ENCODE assay signal across 24 mouse cellular contexts in genomic region chr8:114929597-114929996, GRCm38 (mm10).
DNase-seq lines count a peak whose midpoint lies in the region; ATAC-seq and TF ChIP-seq lines count a peak whose summit lies in the region.
"Had no signal": no experiment of that assay in that cellular context is flagged by ENCODE, and none has a peak within 500 bp of the region (broad histone marks: within the 10 kb centered on the region; RNA-seq: fewer than 3 reads in every experiment).

No protein-coding gene starts in this region.

- no peaks in the 10 kb centered on the region for H3K27me3 ChIP-seq in lung, embryonic 16.5 days (ENCODE audit: control insufficient read depth, insufficient read depth, low read depth, low read length)
- H3K27me3 ChIP-seq in intestine, embryonic 15.5 days (replicated peaks), result no peaks in the 10 kb centered on the region
- no peaks in the 10 kb centered on the region for H3K27me3 ChIP-seq in small intestine, adult 2 months (ENCODE audit: control insufficient read depth, insufficient read depth, low read length)
- peaks cover 4% of the 10 kb centered on the region; the same call in 1 of the 2 replicates for H3K27me3 ChIP-seq in heart, embryonic 12.5 days (replicated peaks)
- H3K27me3 ChIP-seq in midbrain, embryonic 16.5 days (ENCODE audit: control insufficient read depth, insufficient read depth, low read depth, low read length), result peaks cover 18% of the 10 kb centered on the region

- no peak for DNase-seq in lung, postnatal 36 days
- DNase-seq: adrenal gland, adult 8-10 months; adrenal gland, postnatal 36 days; cerebellum, adult 18-20 months; cerebellum, adult 9-11 months; cerebellum, postnatal 25 days; gastrocnemius, postnatal 10 days; gastrocnemius, postnatal 36 days; heart, adult 2 months had no signal

- TF ChIP-seq POLR2A in small intestine, adult 2 months (IDR thresholded peaks at IDR 0.05; ENCODE audit: low read depth, low read length), result no peak

- H3K9ac ChIP-seq in lung, embryonic 16.5 days (ENCODE audit: low read length), result no peak overlapping the region
- no peak overlapping the region for H3K9ac ChIP-seq in intestine, embryonic 15.5 days
- no peak overlapping the region for H3K9ac ChIP-seq in heart, embryonic 12.5 days
- no peak overlapping the region for H3K9ac ChIP-seq in midbrain, embryonic 16.5 days (ENCODE audit: low read depth, low read length)
- H3K9ac ChIP-seq: embryonic facial prominence, embryonic 13.5 days; forebrain, embryonic 12.5 days; forebrain, embryonic 15.5 days; hindbrain, embryonic 13.5 days had no signal

- no peak overlapping the region for H3K27ac ChIP-seq in lung, embryonic 16.5 days (ENCODE audit: low read length)
- no peak overlapping the region for H3K27ac ChIP-seq in intestine, embryonic 15.5 days
- H3K27ac ChIP-seq in small intestine, adult 2 months (ENCODE audit: insufficient read depth, low read depth, low read length), result peak overlapping the region; percentile 52; the same call in 1 of the 2 replicates
- no peak overlapping the region for H3K27ac ChIP-seq in heart, embryonic 12.5 days (ENCODE audit: poor library complexity, severe bottlenecking)
- H3K27ac ChIP-seq in midbrain, embryonic 16.5 days (ENCODE audit: low read length), result no peak overlapping the region
- H3K27ac ChIP-seq: embryonic facial prominence, embryonic 13.5 days; forebrain, embryonic 12.5 days; forebrain, embryonic 15.5 days; heart, adult 2 months; hindbrain, embryonic 13.5 days had no signal

- H3K4me1 ChIP-seq in lung, embryonic 16.5 days (replicated peaks; ENCODE audit: control insufficient read depth, insufficient read depth, low read length), result peaks cover 12% of the 10 kb centered on the region
- H3K4me1 ChIP-seq in intestine, embryonic 15.5 days (replicated peaks), result peaks cover 16% of the 10 kb centered on the region; the same call in 1 of the 2 replicates
- H3K4me1 ChIP-seq in small intestine, adult 2 months (ENCODE audit: control insufficient read depth, insufficient read depth, insufficient read length, low read length), result peaks cover 17% of the 10 kb centered on the region; the same call in 1 of the 2 replicates
- peaks cover 13% of the 10 kb centered on the region for H3K4me1 ChIP-seq in heart, embryonic 12.5 days (replicated peaks)
- H3K4me1 ChIP-seq in midbrain, embryonic 16.5 days (ENCODE audit: control insufficient read depth, insufficient read depth, low read length), result peaks cover 5% of the 10 kb centered on the region; the same call in 1 of the 2 replicates

- no peaks in the 10 kb centered on the region for H3K36me3 ChIP-seq in lung, embryonic 16.5 days (ENCODE audit: control insufficient read depth, insufficient read depth, low read length)
- H3K36me3 ChIP-seq in intestine, embryonic 15.5 days, result no peaks in the 10 kb centered on the region
- H3K36me3 ChIP-seq in small intestine, adult 2 months (ENCODE audit: control insufficient read depth, insufficient read depth, low read length), result no peaks in the 10 kb centered on the region
- no peaks in the 10 kb centered on the region for H3K36me3 ChIP-seq in heart, embryonic 12.5 days
- H3K36me3 ChIP-seq in midbrain, embryonic 16.5 days (ENCODE audit: control insufficient read depth, insufficient read depth, low read length), result no peaks in the 10 kb centered on the region
- H3K36me3 ChIP-seq: embryonic facial prominence, embryonic 13.5 days; forebrain, embryonic 12.5 days; forebrain, embryonic 15.5 days; heart, embryonic 10.5 days; hindbrain, embryonic 10.5 days; hindbrain, embryonic 13.5 days had no signal

- TF ChIP-seq CTCF in small intestine, adult 2 months (IDR thresholded peaks at IDR 0.05; ENCODE audit: extremely low read depth, insufficient read length, insufficient replicate concordance, low read depth, low read length), result no peak

- no peak overlapping the region for H3K4me2 ChIP-seq in lung, embryonic 16.5 days (ENCODE audit: low read depth, low read length)
- no peak overlapping the region for H3K4me2 ChIP-seq in intestine, embryonic 15.5 days (replicated peaks)
- H3K4me2 ChIP-seq in heart, embryonic 12.5 days, result no peak overlapping the region
- H3K4me2 ChIP-seq in midbrain, embryonic 16.5 days (ENCODE audit: low read length), result no peak overlapping the region
- H3K4me2 ChIP-seq: embryonic facial prominence, embryonic 13.5 days; forebrain, embryonic 12.5 days; forebrain, embryonic 15.5 days; hindbrain, embryonic 13.5 days had no signal

- no peak overlapping the region for H3K4me3 ChIP-seq in lung, embryonic 16.5 days (ENCODE audit: low read length)
- H3K4me3 ChIP-seq in intestine, embryonic 15.5 days (replicated peaks), result no peak overlapping the region
- H3K4me3 ChIP-seq in small intestine, adult 2 months (ENCODE audit: low read depth, low read length), result no peak overlapping the region
- H3K4me3 ChIP-seq in heart, embryonic 12.5 days, result no peak overlapping the region
- H3K4me3 ChIP-seq in midbrain, embryonic 16.5 days (ENCODE audit: low read depth, low read length), result no peak overlapping the region
- H3K4me3 ChIP-seq: embryonic facial prominence, embryonic 13.5 days; erythroblast, embryonic 14.5 days; forebrain, embryonic 12.5 days; forebrain, embryonic 15.5 days; heart, adult 2 months; heart, embryonic 10.5 days; hindbrain, embryonic 10.5 days; hindbrain, embryonic 13.5 days had no signal

- WGBS in lung, embryonic 16.5 days, result 83% methylated on average over 4 of the region's 4 CpGs
- WGBS in intestine, embryonic 15.5 days, result 68% methylated on average over 4 of the region's 4 CpGs
- WGBS in small intestine, adult 2 months, result 25% methylated on average over 4 of the region's 4 CpGs
- 71% methylated on average over 4 of the region's 4 CpGs for WGBS in heart, embryonic 12.5 days
- 97% methylated on average over 4 of the region's 4 CpGs for WGBS in midbrain, embryonic 16.5 days

- H3K9me3 ChIP-seq in lung, embryonic 16.5 days (ENCODE audit: control insufficient read depth, low read length), result 0 out of 2 replicates have a peak, but pooled peaks cover 3% of the 10 kb centered on the region
- no peaks in the 10 kb centered on the region for H3K9me3 ChIP-seq in intestine, embryonic 15.5 days
- no peaks in the 10 kb centered on the region for H3K9me3 ChIP-seq in heart, embryonic 12.5 days (replicated peaks)
- H3K9me3 ChIP-seq in midbrain, embryonic 16.5 days (replicated peaks; ENCODE audit: control insufficient read depth, low read length, poor library complexity, severe bottlenecking), result no peaks in the 10 kb centered on the region
- H3K9me3 ChIP-seq: embryonic facial prominence, embryonic 13.5 days; forebrain, embryonic 12.5 days; forebrain, embryonic 15.5 days; heart, embryonic 10.5 days; hindbrain, embryonic 10.5 days; hindbrain, embryonic 13.5 days had no signal

- peak; percentile 2; the same call in 1 of the 2 replicates for ATAC-seq in lung, embryonic 16.5 days (ENCODE audit: low read depth)
- peak; percentile 52 for ATAC-seq in intestine, embryonic 15.5 days
- ATAC-seq in heart, embryonic 12.5 days (ENCODE audit: insufficient number of reproducible peaks, low FRiP score), result no peak
- ATAC-seq in midbrain, embryonic 16.5 days, result no peak
- ATAC-seq: activated CD4-positive, CD25-positive, alpha-beta regulatory T cell, adult 4 months; forebrain, embryonic 15.5 days; hindbrain, embryonic 16.5 days; inflammation-experienced regulatory T-cells, adult 6 months had no signal

Comparison
In these comparisons a context has a peak if more than half of its experiments do, and no peak if none do; other contexts are left out.
1. ATAC-seq: peak in lung, embryonic 16.5 days (single experiment) and intestine, embryonic 15.5 days (single experiment); none in heart, embryonic 12.5 days (single experiment) and midbrain, embryonic 16.5 days (single experiment).